Mouse (Mus musculus) hindbrain, embryonic 14.5 days (tissue): Measurements from ENCODE around the gene Ears2. TPM values are rescaled to one million over a fixed set of nuclear protein-coding genes. Genes with fewer than 3 reads are reported as not detected.

Source experiments
- ATAC-seq: fragments of 200-750 bp; cut with Nextera tagmentation; 2 replicates; pipeline ENCODE4 v1.8.0; 2017; ENCODE audit warnings: moderate number of reproducible peaks, mild to moderate bottlenecking, moderate TSS enrichment, moderate library complexity; ENCODE audit not compliant: low FRiP score
- DNase-seq: peaks from one replicate; pipeline ENCODE4 v3.0.0-alpha.2; 2015; ENCODE audit warnings: low spot score
- H3K27ac ChIP-seq: fragments of 300-500 bp; sonication (generic); 2 replicates; pipeline ENCODE4 v1.5.1; 2014; ENCODE audit warnings: mild to moderate bottlenecking, moderate library complexity
- H3K27me3 ChIP-seq: fragments of 300-500 bp; sonication (generic); 2 replicates; pipeline ENCODE4 v1.6.1; 2014; ENCODE audit warnings: mild to moderate bottlenecking, low read length, mixed read lengths; ENCODE audit not compliant: control insufficient read depth, insufficient read depth
- H3K36me3 ChIP-seq: fragments of 300-500 bp; sonication (generic); replicated peaks from 2 replicates; pipeline ENCODE4 v1.6.1; 2014; ENCODE audit not compliant: control insufficient read depth, insufficient read depth
- H3K4me1 ChIP-seq: fragments of 300-500 bp; sonication (generic); replicated peaks from 2 replicates; pipeline ENCODE4 v1.6.1; 2014; ENCODE audit warnings: antibody characterized with exemption, low read length, mixed read lengths; ENCODE audit not compliant: control insufficient read depth, insufficient read depth
- H3K4me2 ChIP-seq: fragments of 300-500 bp; sonication (generic); replicated peaks from 2 replicates; pipeline ENCODE4 v1.6.1; 2014; ENCODE audit warnings: mild to moderate bottlenecking, moderate library complexity
- H3K4me3 ChIP-seq: fragments of 300-500 bp; sonication (generic); replicated peaks from 2 replicates; pipeline ENCODE4 v1.5.1; 2014; ENCODE audit warnings: mild to moderate bottlenecking, low read length
- H3K9ac ChIP-seq: fragments of 300-500 bp; sonication (generic); 2 replicates; pipeline ENCODE4 v1.6.1; 2014
- H3K9me3 ChIP-seq: fragments of 300-500 bp; sonication (generic); 2 replicates; pipeline ENCODE4 v1.6.1; 2016; ENCODE audit warnings: low read length; ENCODE audit not compliant: control insufficient read depth
- WGBS: fragments of 180-500 bp; shearing (Covaris S2); extraction: QIAGEN DNeasy Blood & Tissue Kit; methylation state at CpG from one replicate; pipeline ENCODE4 v1.1.7; 2014; 5-methylcytosine and 5-hydroxymethylcytosine counted together
- polyA plus RNA-seq: library from polyadenylated mRNA; unstranded; fragments of >200 nt; fragmentation: Nextera tagmentation; extraction: Ambion mirVana; gene quantifications from 2 replicates; pipeline ENCODE4 v1.2.1, GENCODE M21; 2014

Ears2 gene
- polyA plus RNA-seq, 1 experiment from 2014 or later = 10.8 TPM

DNA sequence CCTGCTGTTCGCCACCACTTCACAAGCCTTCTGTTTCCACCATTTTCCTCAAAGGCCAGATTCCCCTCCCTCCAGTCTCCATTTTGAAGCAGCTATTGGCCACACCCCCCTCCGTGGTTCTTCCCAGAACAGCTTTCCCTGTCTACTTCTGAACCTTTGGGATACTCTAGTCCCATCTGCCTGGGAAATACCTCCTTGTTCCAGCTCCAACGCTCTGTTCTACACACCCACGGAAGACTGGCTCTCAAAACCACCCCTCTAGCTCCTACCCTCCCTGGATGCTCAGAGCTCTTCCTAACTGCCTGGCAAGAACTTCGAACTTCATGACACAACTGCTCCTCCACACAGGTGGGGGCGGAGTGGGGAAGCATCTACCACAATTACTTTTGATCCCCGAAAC lies 48.1 kb downstream of the Ears2 start:
- Histone ChIP-seq H3K4me1 (peaks cover 33% of the 10 kb centered on the region), H3K4me3 (peak overlapping the region; percentile 71), H3K9ac (no peak overlapping the region), H3K9me3 (no peaks in the 10 kb centered on the region), H3K4me2 (peak overlapping the region; percentile 69), H3K36me3 (peaks cover 4% of the 10 kb centered on the region; the same call in 1 of the 2 replicates), H3K27ac (no peak overlapping the region), H3K27me3 (no peaks in the 10 kb centered on the region)
- WGBS = 80% methylated on average over 7 of the region's 7 CpGs
- ATAC-seq (no peak), DNase-seq (no peak)

DNA sequence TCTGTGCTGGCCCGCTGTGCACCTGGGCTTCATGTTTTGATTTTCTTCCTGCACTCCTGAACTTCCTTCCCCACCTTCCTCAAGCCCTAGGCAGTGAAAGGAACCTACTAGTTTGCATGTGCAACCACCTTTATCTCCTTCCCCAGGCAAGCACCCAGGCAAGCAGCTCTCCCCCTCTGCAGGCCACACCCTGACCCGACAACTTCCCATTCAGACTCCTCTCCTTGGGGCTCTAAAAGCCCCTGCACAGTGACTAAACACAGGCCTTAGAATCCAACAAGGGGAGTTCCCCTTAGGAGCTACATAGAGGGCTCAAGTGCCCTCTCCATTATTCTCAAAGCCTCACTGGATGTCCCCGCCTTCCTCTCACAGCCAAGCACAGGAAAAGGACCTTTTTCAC lies 48.8 kb downstream of the Ears2 start:
- Histone ChIP-seq H3K4me1 (peaks cover 33% of the 10 kb centered on the region), H3K9ac (no peak overlapping the region), H3K36me3 (peaks cover 4% of the 10 kb centered on the region; the same call in 1 of the 2 replicates), H3K27me3 (no peaks in the 10 kb centered on the region), H3K27ac (no peak overlapping the region), H3K9me3 (no peaks in the 10 kb centered on the region), H3K4me2 (peak overlapping the region; percentile 69), H3K4me3 (no peak overlapping the region; the same call in 1 of the 2 replicates)
- ATAC-seq (no peak), DNase-seq (no peak)
- WGBS = 68% methylated on average over 3 of the region's 3 CpGs

GRCm38 (mm10) chr7:122015734-122016133 lies 51.3 kb downstream of the Ears2 start:
- H3K9me3 ChIP-seq = no peaks in the 10 kb centered on the region
- DNase-seq (no peak), ATAC-seq (no peak)
- no peak overlapping the region for H3K4me3 ChIP-seq
- no peaks in the 10 kb centered on the region for H3K27me3 ChIP-seq
- no peak overlapping the region for H3K27ac ChIP-seq
- H3K9ac ChIP-seq = peak overlapping the region; percentile 4; the same call in 1 of the 2 replicates
- peaks cover 21% of the 10 kb centered on the region for H3K36me3 ChIP-seq
- 54% methylated on average over 10 of the region's 10 CpGs for WGBS
- peak overlapping the region; percentile 16 for H3K4me2 ChIP-seq
- peaks cover 33% of the 10 kb centered on the region for H3K4me1 ChIP-seq

- no peak for DNase-seq
- Histone ChIP-seq H3K4me3 (no peak overlapping the region), H3K36me3 (peaks cover 27% of the 10 kb centered on the region), H3K4me1 (peaks cover 33% of the 10 kb centered on the region), H3K9ac (0 out of 2 replicates have a peak overlapping the region, but pooled peaks have one; percentile 4), H3K9me3 (no peaks in the 10 kb centered on the region), H3K27me3 (no peaks in the 10 kb centered on the region), H3K27ac (no peak overlapping the region), H3K4me2 (peak overlapping the region; percentile 16; the same call in 1 of the 2 replicates)
- WGBS = 57% methylated on average over 8 of the region's 8 CpGs
- no peak for ATAC-seq
Measured at GRCm38 (mm10) chr7:122015105-122015504, 52.0 kb downstream of the Ears2 start.

DNA sequence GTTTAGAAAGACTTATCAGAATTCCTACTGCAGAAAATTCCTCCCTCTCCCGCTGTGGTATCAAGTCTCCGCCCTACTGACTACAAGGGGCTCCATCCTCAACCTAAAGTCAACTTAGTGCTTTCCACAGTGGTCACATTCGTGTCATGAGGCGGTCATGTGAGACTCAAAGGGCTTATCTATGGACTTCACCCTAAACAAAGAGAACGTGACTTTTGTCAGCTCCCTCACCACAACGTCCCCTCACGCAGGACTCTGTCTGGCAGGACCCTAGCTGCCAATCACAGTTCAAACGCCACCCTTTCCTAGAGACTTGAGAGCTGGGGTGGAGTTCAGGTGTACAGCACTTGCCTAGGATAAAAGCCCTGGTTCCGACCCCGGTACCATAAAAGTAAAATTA lies 54.1 kb downstream of the Ears2 start:
- no peak for DNase-seq
- Histone ChIP-seq H3K27ac (no peak overlapping the region), H3K4me1 (peaks cover 16% of the 10 kb centered on the region), H3K9me3 (no peaks in the 10 kb centered on the region), H3K36me3 (peaks cover 47% of the 10 kb centered on the region), H3K4me3 (no peak overlapping the region), H3K9ac (no peak overlapping the region), H3K27me3 (no peaks in the 10 kb centered on the region), H3K4me2 (no peak overlapping the region)
- 90% methylated on average over 10 of the region's 10 CpGs for WGBS
- no peak for ATAC-seq

DNA sequence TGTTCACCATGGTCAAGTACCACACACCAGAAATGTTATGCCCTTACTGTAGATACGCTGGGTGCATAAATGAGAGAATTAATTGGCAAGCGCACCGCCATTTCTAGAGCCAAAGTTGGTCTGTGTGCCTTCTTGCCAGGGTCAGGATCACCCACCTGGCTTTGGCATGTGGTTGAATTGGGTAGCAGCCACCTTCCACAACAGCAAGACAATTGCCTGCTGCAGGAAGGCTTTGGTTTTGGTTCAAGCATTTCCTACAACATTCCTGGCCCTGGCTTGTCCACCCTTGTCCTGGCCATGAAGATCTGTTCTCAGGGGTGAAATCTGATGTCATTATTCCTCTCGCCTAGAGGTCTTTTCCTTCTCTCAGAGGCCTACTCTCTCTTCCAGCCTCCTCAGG lies 54.7 kb downstream of the Ears2 start:
- Histone ChIP-seq H3K36me3 (peaks cover 51% of the 10 kb centered on the region), H3K4me2 (no peak overlapping the region), H3K9me3 (no peaks in the 10 kb centered on the region), H3K27ac (no peak overlapping the region), H3K4me1 (peaks cover 15% of the 10 kb centered on the region), H3K4me3 (no peak overlapping the region), H3K27me3 (no peaks in the 10 kb centered on the region), H3K9ac (no peak overlapping the region)
- no peak for DNase-seq
- WGBS = 91% methylated on average over 4 of the region's 4 CpGs
- no peak for ATAC-seq

DNA sequence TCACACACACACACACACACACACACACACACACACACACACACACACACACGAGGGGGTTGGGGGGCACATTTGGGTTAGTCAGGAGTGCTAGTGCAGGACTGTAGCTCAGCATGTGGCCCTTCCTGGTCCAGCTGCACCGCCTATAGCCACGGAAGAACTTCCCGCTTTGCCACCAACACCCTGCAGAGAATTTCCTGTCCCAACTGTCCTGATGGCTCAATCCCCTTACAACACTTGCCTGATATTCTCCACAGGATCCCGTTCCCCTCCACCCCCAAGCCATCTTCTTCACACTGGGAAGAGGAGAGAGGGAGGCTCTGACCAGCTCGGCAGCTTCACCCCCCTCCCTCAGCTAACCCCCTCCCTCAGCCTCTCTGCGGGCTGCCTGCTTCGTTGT lies 66.7 kb downstream of the Ears2 start:
- no peak overlapping the region for H3K27ac ChIP-seq
- WGBS = 77% methylated on average over 8 of the region's 8 CpGs

DNA sequence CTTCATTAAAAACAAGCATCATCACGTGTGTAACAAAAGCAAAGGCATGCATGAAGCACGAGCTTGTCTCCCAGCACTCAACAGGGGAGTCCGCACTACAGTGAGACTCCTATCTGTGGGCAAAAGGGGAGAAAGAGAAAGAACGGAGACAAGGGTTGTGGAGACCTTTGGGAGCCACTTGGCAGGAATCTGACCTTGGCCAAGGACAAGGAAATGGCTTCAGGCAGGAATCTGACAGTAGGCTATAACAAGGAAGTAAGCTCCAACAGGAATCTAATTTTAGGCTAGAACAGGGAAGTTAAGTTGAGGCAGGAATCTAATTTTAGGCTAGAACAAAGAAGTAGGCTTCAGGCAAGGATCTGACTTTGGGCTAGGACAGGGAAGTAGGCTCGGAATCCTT lies 71.1 kb downstream of the Ears2 start:
- WGBS = 88% methylated on average over 5 of the region's 5 CpGs

More for the DNA sequence above, 66.7 kb downstream of the Ears2 start:
- Histone ChIP-seq H3K27me3 (no peaks in the 10 kb centered on the region), H3K9me3 (no peaks in the 10 kb centered on the region), H3K9ac (no peak overlapping the region), H3K4me3 (no peak overlapping the region), H3K4me2 (no peak overlapping the region), H3K4me1 (no peaks in the 10 kb centered on the region), H3K36me3 (peaks cover 92% of the 10 kb centered on the region)
- ATAC-seq (no peak), DNase-seq (no peak)

More for the DNA sequence above, 71.1 kb downstream of the Ears2 start:
- Histone ChIP-seq H3K4me3 (no peak overlapping the region), H3K4me1 (no peaks in the 10 kb centered on the region), H3K4me2 (no peak overlapping the region), H3K27ac (no peak overlapping the region), H3K9me3 (no peaks in the 10 kb centered on the region), H3K27me3 (no peaks in the 10 kb centered on the region), H3K9ac (no peak overlapping the region), H3K36me3 (peaks cover 94% of the 10 kb centered on the region)
- ATAC-seq (no peak), DNase-seq (no peak)
